Mouse (Mus musculus) embryonic facial prominence, embryonic 11.5 days (tissue): Measurements from ENCODE around the gene Arx. TPM values are rescaled to one million over a fixed set of nuclear protein-coding genes. Genes with fewer than 3 reads are reported as not detected.

ENCODE experiments used
- ATAC-seq: fragments of 200-750 bp; cut with Nextera tagmentation; replicated peaks from 2 replicates; pipeline ENCODE4 v1.8.0; 2017; ENCODE audit warnings: low read depth; ENCODE audit not compliant: insufficient number of reproducible peaks, low FRiP score, low TSS enrichment
- DNase-seq: peaks from one replicate; pipeline ENCODE4 v3.0.0-alpha.2; 2015; ENCODE audit warnings: low spot score
- H3K27ac ChIP-seq: fragments of 300-500 bp; sonication (generic); replicated peaks from 2 replicates; pipeline ENCODE4 v1.5.1; 2014; ENCODE audit warnings: mild to moderate bottlenecking, low read depth, low read length, control low read depth
- H3K27me3 ChIP-seq: fragments of 300-500 bp; sonication (generic); 2 replicates; pipeline ENCODE4 v1.6.1; 2014; ENCODE audit warnings: mild to moderate bottlenecking, low read length, moderate library complexity, mixed read lengths; ENCODE audit not compliant: control insufficient read depth, insufficient read depth
- H3K36me3 ChIP-seq: fragments of 300-500 bp; sonication (generic); replicated peaks from 2 replicates; pipeline ENCODE4 v1.6.1; 2014; ENCODE audit warnings: low read depth, mild to moderate bottlenecking, low read length, moderate library complexity, mixed read lengths; ENCODE audit not compliant: control insufficient read depth, insufficient read depth
- H3K4me1 ChIP-seq: fragments of 300-500 bp; sonication (generic); 2 replicates; pipeline ENCODE4 v1.6.1; 2014; ENCODE audit warnings: low read length, mixed read lengths; ENCODE audit not compliant: control insufficient read depth, insufficient read depth
- H3K4me2 ChIP-seq: fragments of 300-500 bp; sonication (generic); 2 replicates; pipeline ENCODE4 v1.6.1; 2014; ENCODE audit warnings: low read depth, mild to moderate bottlenecking, control low read depth, low read length, moderate library complexity
- H3K4me3 ChIP-seq: fragments of 300-500 bp; sonication (generic); 2 replicates; pipeline ENCODE4 v1.5.1; 2014; ENCODE audit warnings: low read depth, low read length, control low read depth
- H3K9ac ChIP-seq: fragments of 300-500 bp; sonication (generic); replicated peaks from 2 replicates; pipeline ENCODE4 v1.6.1; 2014; ENCODE audit warnings: mild to moderate bottlenecking, control low read depth, low read length
- H3K9me3 ChIP-seq: fragments of 300-500 bp; sonication (generic); replicated peaks from 2 replicates; pipeline ENCODE4 v1.6.1; 2016; ENCODE audit warnings: mild to moderate bottlenecking, low read length, inconsistent platforms, mixed read lengths; ENCODE audit not compliant: control insufficient read depth
- WGBS: fragments of 180-500 bp; shearing (Covaris S2); extraction: QIAGEN DNeasy Blood & Tissue Kit; methylation state at CpG from one replicate; pipeline ENCODE4 v1.1.7; 2014; 5-methylcytosine and 5-hydroxymethylcytosine counted together
- polyA plus RNA-seq: library from polyadenylated mRNA; unstranded; fragments of >200 nt; fragmentation: Nextera tagmentation; extraction: Ambion mirVana; gene quantifications from 2 replicates; pipeline ENCODE4 v1.2.1, GENCODE M21; 2014

The Arx gene
- polyA plus RNA-seq, 1 experiment from 2014 or later: 3.2 TPM

- Histone ChIP-seq H3K4me3 (no peak overlapping the region), H3K9ac (no peak overlapping the region), H3K27ac (no peak overlapping the region), H3K4me1 (no peaks in the 10 kb centered on the region), H3K27me3 (peaks cover 35% of the 10 kb centered on the region), H3K36me3 (no peaks in the 10 kb centered on the region), H3K9me3 (no peaks in the 10 kb centered on the region), H3K4me2 (no peak overlapping the region)
- DNase-seq (no peak), ATAC-seq (no peak)
- 21% methylated on average over 10 of the region's 10 CpGs for whole genome bisulfite sequencing
Observed at GRCm38 (mm10) chrX:93300183-93300815, 14.1 kb downstream of the Arx start.

DNA sequence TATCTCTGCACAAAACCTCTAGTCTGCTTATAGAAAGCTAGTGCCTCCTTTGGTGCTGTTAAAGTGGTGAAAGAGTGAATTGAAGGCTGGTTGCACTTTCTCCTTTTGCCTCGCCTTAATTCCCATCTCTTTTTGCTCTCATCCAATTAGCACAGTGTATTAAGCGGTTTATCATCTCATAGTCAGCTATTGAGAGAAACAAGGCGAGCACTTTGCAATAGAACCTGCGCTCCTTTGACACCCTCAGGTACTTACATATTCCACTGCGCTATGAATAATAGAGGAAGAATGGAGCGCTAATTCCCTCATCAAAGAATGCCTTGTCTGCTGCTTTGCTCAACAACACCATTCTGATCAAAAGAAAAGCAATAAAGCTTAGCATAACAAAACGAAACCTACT is 15.6 kb downstream of the Arx start:
- 10% methylated on average over 7 of the region's 7 CpGs for WGBS
- Histone ChIP-seq H3K4me3 (no peak overlapping the region), H3K4me2 (no peak overlapping the region), H3K4me1 (no peaks in the 10 kb centered on the region), H3K9me3 (no peaks in the 10 kb centered on the region), H3K36me3 (no peaks in the 10 kb centered on the region), H3K27ac (no peak overlapping the region), H3K9ac (no peak overlapping the region), H3K27me3 (peaks cover 24% of the 10 kb centered on the region)
- no peak for ATAC-seq
- peak; percentile 1 for DNase-seq

GRCm38 (mm10) chrX:93305780-93306179 is 19.5 kb downstream of the Arx start:
- Histone ChIP-seq H3K9me3 (no peaks in the 10 kb centered on the region), H3K27ac (no peak overlapping the region), H3K4me3 (no peak overlapping the region), H3K9ac (no peak overlapping the region), H3K4me1 (no peaks in the 10 kb centered on the region), H3K36me3 (no peaks in the 10 kb centered on the region), H3K27me3 (peaks cover 1% of the 10 kb centered on the region; the same call in 1 of the 2 replicates), H3K4me2 (no peak overlapping the region)
- no peak for ATAC-seq
- DNase-seq: no peak
- WGBS: 92% methylated on average over 7 of the region's 7 CpGs

GRCm38 (mm10) chrX:93317577-93317976 is 31.3 kb downstream of the Arx start:
- H3K4me1 ChIP-seq: no peaks in the 10 kb centered on the region
- H3K4me2 ChIP-seq: no peak overlapping the region
- no peaks in the 10 kb centered on the region for H3K27me3 ChIP-seq
- WGBS: 63% methylated on average over 4 of the region's 4 CpGs
- no peak overlapping the region for H3K9ac ChIP-seq
- DNase-seq: no peak
- ATAC-seq: no peak
- H3K9me3 ChIP-seq: no peaks in the 10 kb centered on the region
- no peak overlapping the region for H3K4me3 ChIP-seq
- H3K36me3 ChIP-seq: no peaks in the 10 kb centered on the region
- no peak overlapping the region for H3K27ac ChIP-seq

DNA sequence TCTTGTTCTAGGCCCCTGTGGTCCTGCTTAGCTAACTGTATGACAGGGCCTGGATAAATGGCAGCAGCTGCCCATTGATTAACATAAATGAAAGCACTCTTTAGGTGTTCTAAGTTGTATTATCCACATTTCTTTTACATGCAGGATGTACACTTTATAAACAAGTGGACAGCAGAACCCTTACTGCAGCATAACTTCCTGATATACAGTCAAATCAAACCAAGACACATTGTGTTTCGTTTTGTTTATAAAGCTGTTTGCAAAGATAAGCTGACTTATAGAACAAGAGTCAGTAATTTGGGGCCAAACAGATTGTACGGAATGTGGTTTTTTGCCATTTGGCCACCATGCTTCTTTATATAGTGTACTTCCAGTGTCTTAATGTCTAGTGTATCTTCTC is 33.7 kb downstream of the Arx start:
- no peak for ATAC-seq

GRCm38 (mm10) chrX:93321336-93321735 is 35.1 kb downstream of the Arx start:
- Histone ChIP-seq H3K4me3 (no peak overlapping the region), H3K27ac (no peak overlapping the region), H3K4me2 (no peak overlapping the region), H3K9ac (no peak overlapping the region), H3K4me1 (no peaks in the 10 kb centered on the region), H3K9me3 (no peaks in the 10 kb centered on the region), H3K27me3 (no peaks in the 10 kb centered on the region), H3K36me3 (no peaks in the 10 kb centered on the region)
- DNase-seq (no peak), ATAC-seq (no peak)
- 46% methylated on average over 1 of the region's 1 CpGs for WGBS

More for the DNA sequence above, 33.7 kb downstream of the Arx start:
- no peak overlapping the region for H3K4me3 ChIP-seq
- no peaks in the 10 kb centered on the region for H3K4me1 ChIP-seq
- H3K9me3 ChIP-seq: no peaks in the 10 kb centered on the region
- H3K36me3 ChIP-seq: no peaks in the 10 kb centered on the region
- H3K27me3 ChIP-seq: no peaks in the 10 kb centered on the region
- H3K4me2 ChIP-seq: no peak overlapping the region
- 83% methylated on average over 2 of the region's 2 CpGs for WGBS
- H3K9ac ChIP-seq: no peak overlapping the region
- DNase-seq: no peak
- H3K27ac ChIP-seq: no peak overlapping the region
